Mouse (Mus musculus) lung, postnatal 0 days (tissue): ENCODE measurements at regions not wholly inside any gene's neighbourhood (a gene's known extent, or its start where the extent isn't known, plus 50 kb on each side); places are given as distances from the start of the nearest gene placed in this dataset.

ENCODE experiments used
- CTCF ChIP-seq: IDR thresholded peaks from 2 replicates; pipeline ENCODE4 v1.5.1; 2016; ENCODE audit warnings: antibody characterized with exemption, mild to moderate bottlenecking
- EP300 ChIP-seq: IDR thresholded peaks from 2 replicates; pipeline ENCODE4 v1.6.1; 2016; ENCODE audit warnings: antibody characterized with exemption, mild to moderate bottlenecking, control low read depth

DNA sequence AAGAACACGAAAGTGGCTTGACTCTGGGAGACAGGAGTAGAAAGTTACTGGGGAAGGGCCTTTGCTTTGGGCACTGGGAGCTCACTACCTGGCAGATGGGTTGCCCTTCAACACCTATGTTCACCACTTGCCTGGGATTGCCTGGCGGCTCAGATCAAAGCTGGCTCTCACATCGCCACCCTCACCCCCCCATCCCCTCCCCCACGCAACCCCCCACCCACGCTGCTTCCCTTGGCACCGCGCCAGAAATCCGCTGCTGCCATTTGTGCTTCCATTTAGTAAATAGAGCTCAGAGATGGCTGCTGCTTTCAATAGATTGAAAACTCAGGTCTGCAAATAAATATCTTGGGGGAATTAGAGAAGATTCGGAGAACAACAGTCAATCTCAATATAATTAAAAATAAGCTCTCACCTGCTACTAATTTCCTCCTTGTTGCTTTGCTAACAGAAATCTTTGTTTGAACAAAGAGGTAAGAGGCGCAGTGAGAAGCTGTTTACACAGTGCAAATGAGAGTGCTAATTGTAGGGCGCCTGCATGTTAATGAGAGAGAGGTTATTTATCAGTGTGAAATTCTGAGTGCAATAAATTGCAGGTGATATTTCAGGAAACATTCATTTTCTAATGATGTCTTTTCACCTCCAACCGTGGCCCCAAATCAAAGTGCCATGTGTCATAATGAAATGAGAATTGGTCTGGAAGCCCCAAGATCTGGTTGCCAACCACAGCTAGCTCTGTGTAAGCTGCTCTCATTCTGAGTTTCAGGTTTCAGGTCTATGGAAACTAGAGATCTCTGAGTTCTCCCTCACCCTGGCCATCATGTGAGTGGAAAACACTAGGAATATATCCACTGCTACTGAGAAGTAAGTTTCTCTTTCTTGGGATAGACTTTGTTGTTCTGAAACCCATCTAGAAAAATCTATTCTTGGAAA, 198.3 kb upstream of the Nr4a3 start:
- no peak for TF ChIP-seq CTCF
- TF ChIP-seq EP300: no peak
